Mouse (Mus musculus) lung, adult 2 months (tissue): ENCODE results near the gene Nfyc. TPM values are rescaled to one million over a fixed set of nuclear protein-coding genes. Genes with fewer than 3 reads are reported as not detected.

Source experiments
- DNase-seq: peaks from one replicate; pipeline ENCODE4 v3.0.0; 2022
- H3K4me1 ChIP-seq: fragments of 200-500 bp; 2 replicates; pipeline ENCODE4 v1.6.1; 2011; ENCODE audit warnings: low read length; ENCODE audit not compliant: control insufficient read depth, insufficient read depth
- H3K4me3 ChIP-seq: fragments of 200-500 bp; replicated peaks from 2 replicates; pipeline ENCODE3; 2011; ENCODE audit warnings: low read depth, mild to moderate bottlenecking, control low read depth, low read length; ENCODE audit errors: extremely low read depth
- CTCF ChIP-seq: fragments of 200-500 bp; IDR thresholded peaks from 2 replicates; pipeline ENCODE4 v1.5.1; 2011; ENCODE audit warnings: mild to moderate bottlenecking, low read length, control low read depth; ENCODE audit not compliant: insufficient read depth
- POLR2A ChIP-seq: fragments of 200-500 bp; IDR thresholded peaks from 2 replicates; pipeline ENCODE4 v1.6.1; 2011; ENCODE audit warnings: low read depth, mild to moderate bottlenecking, control low read depth, low read length, borderline replicate concordance; ENCODE audit errors: extremely low read depth
- WGBS: fragments of 180-500 bp; shearing (Covaris S2); methylation state at CpG from one replicate; pipeline ENCODE4 v1.1.7; 2018; 5-methylcytosine and 5-hydroxymethylcytosine counted together
- polyA plus RNA-seq: library from polyadenylated mRNA; depleted of rRNA; stranded (reverse); fragments of >200 nt; gene quantifications from 2 replicates; pipeline ENCODE4 v1.2.3, GENCODE M21; 2012

Gene Nfyc
- polyA plus RNA-seq, 1 experiment, result 143 TPM

DNA sequence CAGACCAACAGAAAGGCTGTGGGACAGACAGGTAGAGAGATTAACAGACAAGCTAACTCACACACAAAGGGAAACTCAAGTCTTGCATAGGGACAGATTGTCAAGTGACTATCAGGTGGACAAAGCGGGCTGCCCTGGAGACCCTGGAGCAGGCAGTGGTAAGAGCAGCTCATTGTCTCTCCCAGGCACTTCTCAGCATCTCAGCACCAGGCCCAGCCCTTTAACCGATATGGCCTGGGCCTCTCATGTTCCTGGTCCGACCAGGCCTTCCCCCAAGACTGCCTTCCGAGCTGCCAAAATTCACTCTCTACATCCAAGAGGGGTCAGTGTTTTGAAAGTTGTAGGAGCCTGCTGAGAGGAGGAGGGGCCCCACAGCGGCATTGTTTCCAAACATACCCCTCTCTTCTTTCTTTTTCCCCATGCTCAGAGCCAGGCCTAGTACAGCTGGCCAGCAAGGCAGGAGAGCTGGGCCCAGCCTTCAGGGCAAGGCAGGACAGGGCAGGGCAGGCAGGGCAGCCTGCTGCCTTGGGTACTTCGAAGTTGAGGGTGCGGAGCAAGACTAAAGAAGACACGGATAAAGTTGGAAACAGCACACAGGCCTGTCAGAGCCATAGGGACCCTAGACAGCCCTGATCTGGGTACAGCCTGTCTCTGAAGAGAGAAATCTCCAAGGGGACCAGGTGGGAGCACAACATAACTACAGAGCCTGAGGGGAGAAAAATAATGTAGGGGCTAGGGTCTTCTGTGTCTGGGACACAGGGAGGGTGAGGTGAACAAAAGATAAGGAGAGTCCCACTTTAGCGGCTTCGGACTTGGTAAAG lies 85.4 kb downstream of the Nfyc start:
- Histone ChIP-seq H3K4me3 (peak overlapping the region; percentile 31), H3K4me1 (0 out of 2 replicates have a peak, but pooled peaks cover 2% of the 10 kb centered on the region)
- TF ChIP-seq POLR2A (no peak), CTCF (no peak)
- 57% methylated on average over 10 of the region's 10 CpGs for WGBS
- DNase-seq, result no peak

DNA sequence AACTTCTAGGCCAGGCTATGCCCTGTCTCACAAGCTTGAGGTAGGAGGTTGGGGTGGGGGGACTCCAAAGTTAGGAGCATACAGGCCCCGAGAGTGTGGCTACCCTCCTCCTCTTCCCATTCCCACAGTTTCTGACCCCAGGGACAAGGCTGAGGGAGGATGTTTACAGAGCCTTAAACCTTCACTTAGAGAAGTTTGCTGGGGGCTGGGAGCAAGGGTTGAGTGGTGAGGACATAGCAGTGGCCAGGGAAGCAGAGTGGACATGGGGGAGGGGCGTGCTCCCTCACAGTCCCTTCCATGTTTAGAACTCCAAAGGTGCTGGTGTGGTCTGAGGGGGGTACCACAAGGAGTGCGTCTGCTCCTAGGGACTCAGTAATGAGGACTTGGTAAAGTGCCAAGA lies 87.7 kb downstream of the Nfyc start:
- no peak for DNase-seq
- TF ChIP-seq POLR2A (no peak), CTCF (no peak)

DNA sequence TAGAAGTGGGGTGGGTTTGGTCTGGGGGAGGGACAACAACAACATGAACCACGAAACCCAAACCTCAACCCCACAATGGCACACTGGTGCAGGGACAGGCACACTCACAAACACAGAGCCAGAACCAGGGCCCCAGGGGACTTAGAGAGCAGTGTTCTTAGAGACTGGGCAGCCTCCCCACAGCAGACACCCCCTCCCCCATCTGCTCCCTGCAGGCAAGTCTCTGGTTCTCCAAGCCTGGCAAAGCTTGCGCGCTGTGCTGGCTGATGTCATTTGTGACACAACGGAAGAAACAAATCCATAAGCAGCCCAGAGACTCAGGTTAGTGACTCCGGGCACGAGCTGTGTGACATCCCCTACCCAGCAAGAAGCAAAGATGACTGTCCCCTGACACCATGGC lies 90.1 kb downstream of the Nfyc start:
- 78% methylated on average over 6 of the region's 6 CpGs for WGBS
- no peak for DNase-seq
- TF ChIP-seq POLR2A, result no peak
- no peak for TF ChIP-seq CTCF

More for the DNA sequence above, 87.7 kb downstream of the Nfyc start:
- H3K4me3 ChIP-seq, result no peak overlapping the region
- 70% methylated on average over 3 of the region's 3 CpGs for WGBS
- 0 out of 2 replicates have a peak, but pooled peaks cover 2% of the 10 kb centered on the region for H3K4me1 ChIP-seq

DNA sequence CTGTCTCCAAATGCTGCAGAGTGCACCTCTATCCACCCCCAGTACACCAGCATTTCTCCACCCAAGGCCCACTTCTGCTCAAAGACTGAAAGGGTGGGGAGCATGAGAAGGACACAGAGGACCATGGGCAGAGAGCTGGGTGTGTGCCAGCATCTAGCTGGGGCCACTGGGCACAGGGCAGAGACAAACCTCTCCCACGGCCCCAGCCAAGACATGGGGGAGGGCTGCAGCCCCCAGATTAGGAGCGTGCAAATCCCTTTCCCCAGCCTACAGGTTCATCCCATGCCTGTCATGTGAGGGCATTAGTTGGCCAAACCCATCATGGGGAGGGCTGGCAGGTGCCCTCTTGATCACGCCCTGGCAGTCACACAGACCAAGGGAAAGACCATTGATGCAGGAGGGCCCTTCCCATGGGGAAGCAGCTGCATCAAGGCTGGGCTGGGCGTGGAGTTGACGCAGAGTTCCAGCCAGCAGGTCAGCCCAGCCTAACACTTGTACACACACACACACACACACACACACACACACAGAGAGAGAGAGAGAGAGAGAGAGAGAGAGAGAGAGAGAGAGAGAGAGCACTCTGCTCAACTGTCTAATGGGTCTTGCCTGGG lies 97.3 kb downstream of the Nfyc start:
- WGBS, result 76% methylated on average over 5 of the region's 5 CpGs
- DNase-seq, result no peak
- no peak overlapping the region for H3K4me3 ChIP-seq
- TF ChIP-seq POLR2A (no peak), CTCF (no peak)
- H3K4me1 ChIP-seq, result peaks cover 6% of the 10 kb centered on the region; the same call in 1 of the 2 replicates

More for the DNA sequence above, 90.1 kb downstream of the Nfyc start:
- Histone ChIP-seq H3K4me1 (no peaks in the 10 kb centered on the region), H3K4me3 (no peak overlapping the region)

DNA sequence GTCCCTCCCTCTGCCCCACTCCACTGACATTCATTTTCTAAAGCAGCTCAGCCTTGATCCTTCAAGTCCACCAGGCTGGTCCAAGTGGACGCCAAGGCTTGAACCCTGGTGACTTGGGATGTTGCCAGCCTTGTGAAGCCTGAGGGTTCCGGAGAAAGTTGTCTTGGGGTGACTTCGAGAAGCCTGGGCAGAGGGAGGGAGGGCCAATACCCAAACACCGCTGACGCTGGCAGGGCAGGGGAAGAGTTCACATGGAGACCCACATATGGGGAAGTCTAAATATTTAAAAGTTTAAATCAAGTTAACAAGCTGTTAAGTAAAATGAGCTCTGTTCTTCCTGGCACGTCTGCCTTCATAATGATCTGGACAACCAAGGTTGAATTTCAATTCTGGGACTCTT lies 98.6 kb downstream of the Nfyc start:
- Histone ChIP-seq H3K4me1 (peaks cover 6% of the 10 kb centered on the region; the same call in 1 of the 2 replicates), H3K4me3 (no peak overlapping the region)
- no peak for TF ChIP-seq POLR2A
- TF ChIP-seq CTCF, result no peak
- 77% methylated on average over 6 of the region's 6 CpGs for WGBS
- DNase-seq, result no peak

DNA sequence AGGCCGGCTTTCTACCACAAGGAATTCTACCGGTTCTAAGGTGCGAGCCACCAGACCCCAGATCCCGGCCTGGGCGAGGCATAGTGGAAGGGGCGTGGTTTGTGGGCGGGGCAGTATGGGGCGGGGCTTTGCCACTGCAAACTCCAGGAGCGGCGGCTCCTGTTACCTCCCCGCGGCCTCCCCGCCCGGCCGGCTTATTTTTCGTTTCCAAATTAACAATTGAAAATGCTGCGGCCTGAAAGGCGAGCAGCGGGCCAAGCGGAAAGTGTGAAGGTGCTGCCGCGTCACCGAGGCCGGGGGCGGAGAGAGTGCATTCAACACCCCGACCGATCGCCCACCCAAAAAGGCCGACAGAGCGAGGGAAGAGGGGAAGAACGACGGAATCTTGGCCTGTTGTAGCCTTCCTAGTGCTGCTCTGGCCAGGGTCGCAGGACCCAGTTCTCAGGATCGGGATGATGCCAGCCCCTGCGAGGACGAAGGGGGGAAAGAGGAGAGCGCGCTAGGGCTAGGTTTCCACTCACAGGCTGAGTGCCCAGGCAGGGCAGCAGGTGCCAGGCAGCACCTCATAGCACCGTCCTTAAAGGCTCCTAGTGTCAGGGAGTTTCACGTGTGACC lies 100.2 kb downstream of the Nfyc start:
- peak overlapping the region; percentile 61 for H3K4me3 ChIP-seq
- TF ChIP-seq POLR2A (no peak), CTCF (no peak)
- DNase-seq, result peak; percentile 54
- H3K4me1 ChIP-seq, result peaks cover 6% of the 10 kb centered on the region; the same call in 1 of the 2 replicates
- 1% methylated on average over 40 of the region's 40 CpGs for WGBS

DNA sequence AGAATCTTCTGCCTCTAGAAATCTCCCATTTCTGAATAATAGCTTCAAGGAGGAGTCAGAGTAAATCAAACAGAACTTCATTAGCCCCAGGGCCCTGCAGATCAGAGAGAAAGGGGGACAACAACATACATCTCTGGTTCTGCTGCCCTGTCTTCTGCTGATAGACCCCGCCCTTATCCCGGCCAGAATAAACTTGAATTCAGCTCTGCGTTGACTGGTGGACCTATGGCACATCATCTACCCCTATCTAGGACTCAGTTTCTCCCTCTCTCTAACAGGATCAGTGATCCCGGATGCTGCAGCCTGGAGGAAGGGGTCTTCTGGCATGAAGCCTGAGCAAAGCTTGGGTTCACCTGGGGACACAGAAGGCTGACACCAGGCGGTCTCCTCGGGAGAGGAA lies 100.8 kb downstream of the Nfyc start:
- no peak for DNase-seq
- Histone ChIP-seq H3K4me1 (peaks cover 6% of the 10 kb centered on the region; the same call in 1 of the 2 replicates), H3K4me3 (peak overlapping the region; percentile 15)
- TF ChIP-seq CTCF, result no peak
- no peak for TF ChIP-seq POLR2A
- 27% methylated on average over 6 of the region's 6 CpGs for WGBS

DNA sequence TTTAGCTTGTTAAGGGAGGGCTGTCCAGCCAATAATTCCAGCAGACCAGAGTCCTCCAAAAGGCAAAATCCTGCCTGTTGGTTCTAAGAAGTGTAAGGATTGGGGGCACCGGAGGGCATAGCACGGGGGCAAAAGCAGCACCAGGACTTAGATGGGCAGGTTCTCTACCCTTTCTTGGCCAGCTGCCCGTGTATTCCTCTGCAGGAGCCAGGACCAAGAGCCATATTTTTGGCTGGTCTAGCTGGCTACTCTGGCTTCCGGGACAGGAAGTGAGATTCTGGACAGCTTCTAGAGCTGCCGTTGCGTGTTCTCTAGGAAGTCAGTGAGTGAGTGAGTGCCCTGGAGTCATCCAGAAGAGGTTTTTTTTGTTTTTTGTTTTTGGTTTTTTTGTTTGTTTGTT lies 101.2 kb downstream of the Nfyc start:
- TF ChIP-seq CTCF (no peak), POLR2A (no peak)
- peaks cover 6% of the 10 kb centered on the region; the same call in 1 of the 2 replicates for H3K4me1 ChIP-seq
- DNase-seq, result peak; percentile 15
- H3K4me3 ChIP-seq, result no peak overlapping the region
- WGBS, result 23% methylated on average over 6 of the region's 6 CpGs

DNA sequence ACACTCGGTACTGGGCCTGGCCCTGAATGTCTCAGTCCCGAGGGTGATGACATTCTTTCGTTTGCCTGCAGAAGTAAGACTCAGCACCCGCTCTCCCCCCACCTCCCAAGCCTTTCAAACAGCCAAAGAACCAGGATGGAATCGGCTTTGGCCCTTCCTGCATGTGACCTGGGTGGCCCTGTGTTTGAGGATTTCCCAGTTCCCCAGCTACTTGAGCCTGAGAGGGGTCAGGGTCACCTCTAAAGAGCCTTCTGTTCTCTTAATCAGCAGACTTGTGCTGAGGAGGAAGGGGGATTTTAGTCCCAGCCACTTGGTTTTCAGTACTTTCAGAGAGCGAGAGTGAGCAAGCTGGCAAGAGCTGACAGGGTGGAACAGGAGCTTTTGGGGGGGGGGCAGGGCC lies 101.9 kb downstream of the Nfyc start:
- 54% methylated on average over 6 of the region's 6 CpGs for WGBS
- Histone ChIP-seq H3K4me3 (no peak overlapping the region), H3K4me1 (peaks cover 6% of the 10 kb centered on the region; the same call in 1 of the 2 replicates)
- TF ChIP-seq POLR2A, result no peak
- TF ChIP-seq CTCF, result no peak
- DNase-seq, result no peak

DNA sequence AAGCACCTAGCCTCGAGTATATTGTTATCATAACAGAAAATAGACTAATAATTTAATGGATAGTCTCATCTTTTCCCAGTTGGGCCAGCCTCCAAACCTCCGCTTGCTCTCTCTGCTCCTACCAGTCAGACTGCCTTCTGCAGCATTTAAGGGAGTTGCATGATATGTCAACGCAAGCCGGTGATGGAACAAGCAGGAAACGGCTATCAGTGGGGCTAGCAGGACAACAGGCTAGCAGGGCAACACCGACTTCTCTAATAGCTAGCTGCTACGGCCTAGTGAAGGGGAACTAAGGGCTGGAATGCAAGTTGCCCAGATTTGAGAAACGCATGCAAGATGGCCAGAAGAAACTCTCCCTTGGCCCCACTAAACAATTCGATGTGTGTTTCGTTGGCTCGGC lies 103.5 kb downstream of the Nfyc start:
- no peak for DNase-seq
- WGBS, result 75% methylated on average over 11 of the region's 11 CpGs
- Histone ChIP-seq H3K4me3 (no peak overlapping the region), H3K4me1 (peaks cover 6% of the 10 kb centered on the region; the same call in 1 of the 2 replicates)
- TF ChIP-seq CTCF (no peak), POLR2A (no peak)
